Mouse (Mus musculus): Measurements from ENCODE around the gene Gm48552. TPM values are rescaled to one million over a fixed set of nuclear protein-coding genes. Genes with fewer than 3 reads are reported as not detected.

The Gm48552 gene
- polyA plus RNA-seq, 1 experiment from 2014 or later, result 0.82 TPM

- peak overlapping the region; percentile 77 for H3K4me3 ChIP-seq (replicated peaks; ENCODE audit: low read depth, low read length)
- WGBS, result under 1% methylated on average over 46 of the region's 46 CpGs
- H3K9me3 ChIP-seq (replicated peaks; ENCODE audit: low read length), result no peaks in the 10 kb centered on the region
- peak overlapping the region; percentile 64 for H3K4me2 ChIP-seq (ENCODE audit: low read length)
- peak; percentile 39; the same call in 1 of the 2 replicates for TF ChIP-seq CTCF (IDR thresholded peaks at IDR 0.05; ENCODE audit: low read depth)
- peaks cover 7% of the 10 kb centered on the region; the same call in 1 of the 2 replicates for H3K36me3 ChIP-seq (ENCODE audit: insufficient read depth, low read length)
- peak overlapping the region; percentile 40; the same call in 1 of the 2 replicates for H3K9ac ChIP-seq (ENCODE audit: low read depth, low read length)
- H3K4me1 ChIP-seq (replicated peaks; ENCODE audit: insufficient read depth, low read length), result peaks cover 12% of the 10 kb centered on the region
- H3K27me3 ChIP-seq (ENCODE audit: insufficient read depth, low read length), result no peaks in the 10 kb centered on the region
- 0 out of 2 replicates have a peak overlapping the region, but pooled peaks have one; percentile 54 for H3K27ac ChIP-seq
- ATAC-seq (replicated peaks; ENCODE audit: low FRiP score, low read depth) (peak; percentile 96), DNase-seq (ENCODE audit: low spot score) (peak; percentile 100)
Observed at GRCm38 (mm10) chr10:81378553-81379182, 10.1 kb upstream of the Gm48552 start.

- peak overlapping the region; percentile 77 for H3K4me3 ChIP-seq (replicated peaks; ENCODE audit: low read depth, low read length)
- no peak for TF ChIP-seq CTCF (IDR thresholded peaks at IDR 0.05; ENCODE audit: low read depth)
- peaks cover 4% of the 10 kb centered on the region; the same call in 1 of the 2 replicates for H3K36me3 ChIP-seq (ENCODE audit: insufficient read depth, low read length)
- peak overlapping the region; percentile 64 for H3K4me2 ChIP-seq (ENCODE audit: low read length)
- no peaks in the 10 kb centered on the region for H3K9me3 ChIP-seq (replicated peaks; ENCODE audit: low read length)
- peak overlapping the region; percentile 40; the same call in 1 of the 2 replicates for H3K9ac ChIP-seq (ENCODE audit: low read depth, low read length)
- 0 out of 2 replicates have a peak overlapping the region, but pooled peaks have one; percentile 54 for H3K27ac ChIP-seq
- 55% methylated on average over 3 of the region's 3 CpGs for WGBS
- H3K4me1 ChIP-seq (replicated peaks; ENCODE audit: insufficient read depth, low read length), result peaks cover 12% of the 10 kb centered on the region
- no peaks in the 10 kb centered on the region for H3K27me3 ChIP-seq (ENCODE audit: insufficient read depth, low read length)
- ATAC-seq (replicated peaks; ENCODE audit: low FRiP score, low read depth) (no peak), DNase-seq (ENCODE audit: low spot score) (no peak)
Observed at GRCm38 (mm10) chr10:81379183-81379553, 9.6 kb upstream of the Gm48552 start.

DNA sequence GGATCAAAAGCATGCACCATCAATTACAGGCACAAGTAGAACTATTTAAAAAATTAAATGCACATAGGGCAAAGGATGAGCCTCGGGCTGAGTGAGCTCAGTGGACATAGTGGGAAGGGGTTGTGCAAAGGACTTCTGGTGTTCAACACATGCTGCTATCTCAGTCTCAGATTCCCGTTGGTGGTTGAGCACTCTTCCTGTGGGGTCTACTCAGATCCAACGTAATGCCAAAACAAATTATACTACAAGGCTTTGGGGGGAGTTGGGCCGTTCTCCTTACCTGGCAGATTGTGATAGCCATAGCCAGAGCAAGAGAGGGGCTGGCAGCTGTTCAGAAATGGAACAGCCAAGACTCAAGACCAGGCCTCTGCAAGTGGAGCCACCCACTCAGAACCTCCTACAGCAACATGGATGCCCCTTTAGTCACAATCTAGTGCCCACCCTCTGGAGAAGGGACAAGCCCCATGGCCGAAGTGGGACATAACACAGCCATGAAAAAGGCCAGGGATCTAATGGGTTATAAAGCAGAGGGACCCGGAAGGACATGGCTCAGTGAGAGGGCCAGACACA lies 8.9 kb upstream of the Gm48552 start:
- H3K27ac ChIP-seq, result no peak overlapping the region
- TF ChIP-seq CTCF (IDR thresholded peaks at IDR 0.05; ENCODE audit: low read depth), result no peak
- H3K36me3 ChIP-seq (ENCODE audit: insufficient read depth, low read length), result 0 out of 2 replicates have a peak, but pooled peaks cover 4% of the 10 kb centered on the region
- H3K27me3 ChIP-seq (ENCODE audit: insufficient read depth, low read length), result no peaks in the 10 kb centered on the region
- no peak overlapping the region for H3K9ac ChIP-seq (ENCODE audit: low read depth, low read length)
- no peak overlapping the region for H3K4me3 ChIP-seq (replicated peaks; ENCODE audit: low read depth, low read length)
- H3K4me2 ChIP-seq (ENCODE audit: low read length), result no peak overlapping the region
- peaks cover 13% of the 10 kb centered on the region for H3K4me1 ChIP-seq (replicated peaks; ENCODE audit: insufficient read depth, low read length)
- 88% methylated on average over 6 of the region's 6 CpGs for WGBS
- no peak for ATAC-seq (replicated peaks; ENCODE audit: low FRiP score, low read depth)
- H3K9me3 ChIP-seq (replicated peaks; ENCODE audit: low read length), result no peaks in the 10 kb centered on the region
- DNase-seq (ENCODE audit: low spot score), result no peak

DNA sequence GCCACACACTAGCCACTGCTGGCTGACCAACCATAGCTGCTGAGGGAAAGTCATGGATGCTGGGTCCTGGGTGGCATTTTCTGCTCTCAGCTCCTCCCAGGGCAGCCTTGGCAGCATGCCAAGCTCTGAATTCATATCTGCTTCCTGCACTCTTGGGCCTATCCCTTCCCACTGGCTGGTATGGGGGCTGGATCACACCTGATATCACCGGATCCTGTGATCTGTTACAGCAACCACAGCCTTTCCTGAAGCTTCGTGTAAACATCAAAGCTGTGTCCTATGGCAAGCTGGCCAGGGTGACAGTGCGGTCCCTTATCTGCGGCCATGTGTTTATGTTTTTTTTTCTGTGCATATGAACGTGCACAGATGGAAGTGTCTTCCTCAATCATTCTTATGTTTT lies 6.8 kb upstream of the Gm48552 start:
- no peaks in the 10 kb centered on the region for H3K27me3 ChIP-seq (ENCODE audit: insufficient read depth, low read length)
- ATAC-seq (replicated peaks; ENCODE audit: low FRiP score, low read depth), result no peak
- 0 out of 2 replicates have a peak overlapping the region, but pooled peaks have one; percentile 25 for H3K27ac ChIP-seq
- H3K36me3 ChIP-seq (ENCODE audit: insufficient read depth, low read length), result 0 out of 2 replicates have a peak, but pooled peaks cover 9% of the 10 kb centered on the region
- no peak overlapping the region for H3K9ac ChIP-seq (ENCODE audit: low read depth, low read length)
- TF ChIP-seq CTCF (IDR thresholded peaks at IDR 0.05; ENCODE audit: low read depth), result no peak
- no peak overlapping the region for H3K4me2 ChIP-seq (ENCODE audit: low read length)
- whole genome bisulfite sequencing, result 66% methylated on average over 5 of the region's 5 CpGs
- no peak overlapping the region for H3K4me3 ChIP-seq (replicated peaks; ENCODE audit: low read depth, low read length)
- peaks cover 16% of the 10 kb centered on the region for H3K4me1 ChIP-seq (replicated peaks; ENCODE audit: insufficient read depth, low read length)
- DNase-seq (ENCODE audit: low spot score), result no peak
- H3K9me3 ChIP-seq (replicated peaks; ENCODE audit: low read length), result no peaks in the 10 kb centered on the region

- 5% methylated on average over 50 of the region's 54 CpGs for WGBS
- ATAC-seq (replicated peaks; ENCODE audit: low FRiP score, low read depth) (peak; percentile 93), DNase-seq (ENCODE audit: low spot score) (peak; percentile 99)
- Histone ChIP-seq H3K27ac (peak within 1 kb of the TSS; percentile 90), H3K9ac (ENCODE audit: low read depth, low read length) (peak within 1 kb of the TSS; percentile 74), H3K4me2 (ENCODE audit: low read length) (peak within 1 kb of the TSS; percentile 85), H3K27me3 (ENCODE audit: insufficient read depth, low read length) (no peaks in the 10 kb centered on the region), H3K4me3 (replicated peaks; ENCODE audit: low read depth, low read length) (peak within 1 kb of the TSS; percentile 81), H3K9me3 (replicated peaks; ENCODE audit: low read length) (no peaks in the 10 kb centered on the region), H3K4me1 (replicated peaks; ENCODE audit: insufficient read depth, low read length) (peaks cover 12% of the 10 kb centered on the region; the same call in 1 of the 2 replicates), H3K36me3 (ENCODE audit: insufficient read depth, low read length) (peaks cover 20% of the 10 kb centered on the region; the same call in 1 of the 2 replicates)
- TF ChIP-seq CTCF (IDR thresholded peaks at IDR 0.05; ENCODE audit: low read depth), result 0 out of 2 replicates have a peak, but pooled peaks have one; percentile 20
Observed at GRCm38 (mm10) chr10:81383802-81384604, 4.8 kb upstream of the Gm48552 start, which contains the start of the genes Dohh and Gm48551. Dohh (plus strand) TSS chr10:81384428. Gm48551 (plus strand) TSS chr10:81384466.

DNA sequence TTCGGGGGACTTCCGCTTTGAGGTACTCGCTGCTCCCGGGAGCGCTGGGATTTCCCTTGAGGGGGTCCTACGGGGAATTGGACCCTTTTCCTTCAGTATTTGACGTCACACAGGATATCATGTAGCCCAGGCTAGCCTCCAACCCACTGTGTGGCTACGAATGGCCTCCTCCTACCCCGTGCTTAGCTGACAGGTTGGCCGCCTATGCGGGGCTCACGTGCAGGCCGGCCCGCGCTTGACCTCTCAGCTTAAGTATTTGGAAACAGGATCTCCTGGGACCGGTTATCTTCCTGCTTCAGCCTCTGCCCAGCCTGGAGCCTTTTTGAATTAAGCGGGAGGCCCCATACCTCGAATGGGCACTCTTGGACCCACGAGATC lies 4.2 kb upstream of the Gm48552 start:
- H3K4me3 ChIP-seq (replicated peaks; ENCODE audit: low read depth, low read length), result peak overlapping the region; percentile 81
- peaks cover 20% of the 10 kb centered on the region; the same call in 1 of the 2 replicates for H3K36me3 ChIP-seq (ENCODE audit: insufficient read depth, low read length)
- no peaks in the 10 kb centered on the region for H3K9me3 ChIP-seq (replicated peaks; ENCODE audit: low read length)
- peaks cover 17% of the 10 kb centered on the region; the same call in 1 of the 2 replicates for H3K4me1 ChIP-seq (replicated peaks; ENCODE audit: insufficient read depth, low read length)
- WGBS, result 0% methylated on average over 19 of the region's 19 CpGs
- ATAC-seq (replicated peaks; ENCODE audit: low FRiP score, low read depth), result peak; percentile 18
- peak overlapping the region; percentile 90 for H3K27ac ChIP-seq
- DNase-seq (ENCODE audit: low spot score), result no peak
- no peaks in the 10 kb centered on the region for H3K27me3 ChIP-seq (ENCODE audit: insufficient read depth, low read length)
- no peak for TF ChIP-seq CTCF (IDR thresholded peaks at IDR 0.05; ENCODE audit: low read depth)
- peak overlapping the region; percentile 74 for H3K9ac ChIP-seq (ENCODE audit: low read depth, low read length)
- H3K4me2 ChIP-seq (ENCODE audit: low read length), result peak overlapping the region; percentile 85

Data from kidney, postnatal 0 days (tissue).